Mouse (Mus musculus) cerebellum, postnatal 36 days (tissue): Measurements from ENCODE around the gene Havcr2.
"Not testable (repeated sequence)": the region's sequence is repeated elsewhere in the genome, so short reads cannot be mapped to it uniquely, and the experiment has no call there.

Source experiments
- DNase-seq, 2 experiments: peaks; one replicate each; pipeline ENCODE4 v3.0.0; 2021 to 2022; ENCODE audit warnings: mixed read lengths in 2 of 2

The Havcr2 gene

GRCm38 (mm10) chr11:46461362-46461761, 6.6 kb downstream of the Havcr2 start:
- no peak for DNase-seq

- DNase-seq: no peak
Observed at GRCm38 (mm10) chr11:46461931-46462330, 7.2 kb downstream of the Havcr2 start.

- no peak for DNase-seq
Observed at GRCm38 (mm10) chr11:46466878-46467277, 12.1 kb downstream of the Havcr2 start.

GRCm38 (mm10) chr11:46474220-46474619, 19.5 kb downstream of the Havcr2 start:
- DNase-seq: no peak

- no peak for DNase-seq
Observed at GRCm38 (mm10) chr11:46479311-46479710, 24.6 kb downstream of the Havcr2 start.

- no peak for DNase-seq
Observed at GRCm38 (mm10) chr11:46480517-46480916, 25.8 kb downstream of the Havcr2 start.

- DNase-seq: no peak
Observed at GRCm38 (mm10) chr11:46488231-46488630, 33.5 kb downstream of the Havcr2 start.

GRCm38 (mm10) chr11:46488650-46489049, 33.9 kb downstream of the Havcr2 start:
- DNase-seq: no peak

- no peak for DNase-seq
Observed at GRCm38 (mm10) chr11:46507146-46507545, 52.4 kb downstream of the Havcr2 start.

- no peak for DNase-seq
Observed at GRCm38 (mm10) chr11:46509900-46510299, 55.2 kb downstream of the Havcr2 start.

- not testable (repeated sequence) for DNase-seq
Observed at GRCm38 (mm10) chr11:46521341-46521740, 66.6 kb downstream of the Havcr2 start.

- no peak for DNase-seq
Observed at GRCm38 (mm10) chr11:46522719-46523118, 68.0 kb downstream of the Havcr2 start.

- DNase-seq: no peak
Observed at GRCm38 (mm10) chr11:46523912-46524311, 69.2 kb downstream of the Havcr2 start, which contains the start of gene Gm12169. Gm12169 (plus strand) TSS chr11:46524212.

GRCm38 (mm10) chr11:46530149-46530548, 75.4 kb downstream of the Havcr2 start:
- no peak for DNase-seq
